Mouse (Mus musculus): ENCODE measurements at regions not wholly inside any gene's neighbourhood (a gene's known extent, or its start where the extent isn't known, plus 50 kb on each side); places are given as distances from the start of the nearest gene placed in this dataset.
A peak's percentile ranks its signal among the peaks of the same experiment; 100 is the strongest.

DNA sequence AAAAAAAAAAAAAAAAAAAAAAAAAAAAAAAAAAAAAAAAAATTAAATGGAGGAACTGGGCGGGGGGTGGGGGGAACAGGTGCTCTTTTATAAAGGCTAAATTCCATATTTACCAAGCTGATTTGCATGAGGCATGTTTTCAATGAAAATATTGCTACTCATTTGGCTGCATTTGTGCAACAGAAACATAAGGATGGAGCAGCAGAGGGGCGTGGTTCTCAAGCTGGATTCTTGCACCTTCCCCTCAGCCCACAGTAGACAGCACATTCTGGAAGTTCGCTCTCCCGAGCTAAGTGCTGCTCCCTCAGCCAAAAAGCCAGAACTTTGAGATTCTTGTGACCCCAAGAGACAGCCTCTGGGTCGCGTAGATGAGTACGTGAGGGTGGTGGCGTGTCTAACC, 201.8 kb downstream of the Cdca7 start:
- DNase-seq: no peak

DNA sequence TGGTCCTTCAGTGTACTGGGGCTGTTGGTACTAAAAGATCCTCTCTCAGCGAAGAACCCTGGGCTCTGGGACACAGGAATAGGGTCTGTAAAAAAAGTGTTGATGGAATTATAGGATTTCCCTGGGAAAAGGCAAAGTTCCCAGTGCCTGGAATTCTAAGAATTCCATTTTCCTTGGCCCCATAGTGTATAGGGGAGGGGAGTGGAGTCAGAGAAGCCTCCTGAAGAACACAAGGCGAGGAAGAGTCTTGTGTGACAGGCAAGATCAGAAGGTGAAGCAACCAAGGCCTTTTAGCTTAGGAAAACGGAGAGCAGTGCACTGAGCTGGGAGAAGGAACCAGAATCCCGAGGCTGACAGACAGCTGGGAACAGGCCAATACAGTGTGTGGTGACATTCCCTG, 212.1 kb downstream of the Cdca7 start:
- no peak for DNase-seq

DNA sequence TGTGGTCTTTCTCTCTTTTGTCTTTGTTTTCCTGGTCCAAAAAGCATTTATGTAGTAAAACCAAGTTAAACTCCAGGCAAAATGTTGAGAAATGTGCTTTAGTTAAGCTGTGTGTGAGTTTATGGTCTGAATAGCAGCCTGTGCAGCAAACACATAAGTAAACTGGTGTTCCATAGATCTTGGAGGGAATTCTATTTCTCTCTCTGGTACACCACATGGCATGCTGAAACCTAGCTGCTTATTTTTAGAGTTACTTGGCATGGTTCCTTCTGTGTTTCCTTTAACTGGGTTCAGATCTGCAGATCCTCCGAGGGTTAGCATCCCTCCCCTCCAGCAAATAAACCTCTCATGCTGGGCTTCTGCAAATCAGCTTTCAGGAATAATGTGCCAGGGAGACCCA, 225.1 kb downstream of the Cdca7 start:
- DNase-seq: no peak

DNA sequence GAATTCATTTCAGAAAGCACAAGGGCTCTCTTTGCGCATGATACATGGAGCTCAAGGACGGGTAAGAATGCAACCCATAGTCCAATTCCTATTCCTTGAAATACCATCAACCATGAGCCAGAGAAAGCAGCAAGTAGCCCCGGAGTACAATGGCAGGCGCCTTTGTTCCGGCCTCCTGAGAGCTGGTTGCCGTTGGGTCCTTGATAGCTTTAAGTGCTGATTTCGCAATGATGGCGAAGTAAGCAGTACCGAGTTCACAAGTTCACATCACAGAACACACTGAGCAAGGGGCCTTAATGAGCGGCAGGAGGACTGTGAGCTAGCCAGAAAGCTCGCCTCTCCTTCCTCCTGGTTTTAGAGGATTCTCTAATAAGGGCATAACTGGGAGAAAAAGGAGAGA, 227.3 kb downstream of the Cdca7 start:
- DNase-seq: no peak

DNA sequence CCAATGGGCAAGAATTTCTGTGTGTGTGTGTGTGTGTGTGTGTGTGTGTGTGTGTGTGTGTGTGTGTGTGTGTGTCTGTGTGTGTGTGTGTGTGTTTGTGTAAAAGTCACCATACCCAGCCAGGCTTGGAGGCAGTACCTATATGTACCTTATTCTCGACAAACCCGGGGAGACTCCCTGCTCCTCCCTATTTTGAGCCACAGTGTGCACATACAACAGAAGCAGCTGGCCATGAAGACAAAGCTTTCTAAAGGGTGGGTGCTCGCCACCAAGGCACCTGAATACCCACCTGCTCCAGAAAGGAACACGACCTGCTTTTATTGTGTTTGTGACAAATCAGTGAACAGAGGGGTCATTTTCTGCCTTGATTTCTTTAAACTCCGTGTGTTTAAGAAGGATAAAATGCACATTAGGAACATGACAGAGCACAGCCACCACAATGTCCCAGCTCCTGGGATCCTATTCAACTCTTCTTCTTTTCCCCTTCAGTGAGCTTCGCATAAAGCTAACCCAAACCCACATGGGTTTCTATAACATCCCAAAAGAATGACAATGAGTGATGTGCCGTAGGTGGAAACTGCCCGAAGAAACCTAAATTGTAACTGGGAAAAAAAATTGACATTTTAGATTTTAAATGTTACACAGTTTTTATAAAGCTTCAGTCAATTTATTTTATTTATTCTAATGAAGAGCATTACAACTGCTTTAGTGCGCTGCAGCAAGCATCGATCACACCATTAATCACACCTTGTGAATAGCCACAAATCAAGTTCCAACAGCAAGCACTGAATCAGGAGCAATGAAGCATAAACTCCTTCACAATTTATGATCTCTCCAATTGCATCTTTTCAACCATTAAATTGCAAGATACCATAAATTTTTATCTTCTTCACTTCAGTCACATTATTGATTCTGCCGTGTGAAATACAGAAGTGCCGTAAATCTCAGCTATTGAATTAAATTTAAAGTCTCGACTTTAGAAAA, 232.0 kb downstream of the Cdca7 start:
- no peak for DNase-seq

DNA sequence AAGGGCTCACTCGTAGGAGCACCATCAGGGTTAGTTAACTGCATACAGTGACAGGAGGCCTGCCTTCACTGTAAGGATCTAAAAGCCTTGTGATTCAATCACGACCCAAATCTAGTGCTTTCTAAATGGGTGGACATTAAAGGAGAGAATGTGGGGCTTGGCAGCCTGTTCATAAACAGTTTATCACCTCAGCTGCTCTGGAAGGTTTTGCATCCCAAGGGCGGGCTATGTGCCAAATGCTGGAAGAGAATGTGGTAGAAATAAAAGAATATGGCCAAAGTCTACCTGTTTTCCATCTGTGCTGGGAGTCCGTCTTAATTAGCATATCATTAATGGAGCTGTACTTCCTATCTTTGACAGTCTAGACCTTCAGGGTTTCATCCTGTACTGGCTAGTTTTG, 241.0 kb downstream of the Cdca7 start:
- no peak for DNase-seq

DNA sequence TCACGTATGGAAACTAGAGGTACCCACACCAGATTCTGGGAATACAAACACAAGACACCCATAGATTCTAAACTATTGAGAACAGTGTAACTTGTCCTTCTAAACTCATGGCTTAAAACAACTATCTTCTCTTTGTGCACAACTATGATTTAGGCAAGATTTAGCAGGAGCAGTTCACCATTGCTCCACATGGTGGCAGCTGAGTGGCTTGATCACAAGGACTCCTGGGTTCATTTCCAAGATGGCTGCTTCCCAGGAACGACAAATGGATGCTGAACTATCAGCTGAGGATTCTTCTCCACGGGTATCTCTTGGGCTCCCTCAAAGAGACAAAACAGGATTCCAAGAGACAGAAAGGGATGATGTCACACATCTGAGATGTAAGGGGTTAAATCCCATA, 251.5 kb downstream of the Sp3 start:
- DNase-seq: peak; percentile 62

DNA sequence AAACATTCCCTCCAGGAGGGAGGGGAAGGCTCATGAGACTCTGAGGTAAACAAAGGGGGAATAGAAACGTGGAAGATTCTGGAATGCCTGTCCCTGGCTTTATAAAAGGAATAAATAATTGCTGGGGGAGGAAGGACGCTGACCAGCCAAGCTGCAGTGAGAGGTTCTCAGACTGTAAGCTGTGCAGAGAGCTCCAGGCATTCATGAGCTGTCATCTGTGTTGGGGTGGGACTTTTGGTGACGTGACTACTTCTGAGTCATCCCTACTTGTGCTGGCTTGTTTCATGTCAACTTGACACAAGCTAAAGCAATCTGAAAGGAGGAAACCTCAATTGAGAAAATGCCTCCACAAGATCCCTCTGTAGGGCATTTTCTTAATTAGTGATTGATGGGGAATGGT, 246.9 kb downstream of the Sp3 start:
- DNase-seq: no peak

DNA sequence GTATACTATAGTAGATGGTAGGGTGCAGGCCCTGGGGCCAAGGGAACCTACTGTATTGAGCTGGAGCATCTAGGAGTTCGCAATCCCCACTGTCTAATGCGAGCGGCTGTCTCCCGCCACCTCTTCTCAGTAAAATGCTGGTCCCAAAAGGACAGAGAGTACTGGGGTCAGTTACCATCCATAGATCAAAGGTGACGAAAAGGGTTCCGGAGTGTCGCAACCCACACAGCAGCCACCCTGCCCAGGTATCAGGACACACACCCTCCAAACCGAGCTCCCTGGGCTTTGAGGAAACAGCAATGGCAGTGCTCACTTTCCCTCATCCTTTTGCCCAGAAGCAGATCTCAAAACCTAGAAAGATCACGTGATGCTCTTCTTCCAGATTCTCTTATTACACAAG, 245.2 kb downstream of the Sp3 start:
- no peak for DNase-seq

DNA sequence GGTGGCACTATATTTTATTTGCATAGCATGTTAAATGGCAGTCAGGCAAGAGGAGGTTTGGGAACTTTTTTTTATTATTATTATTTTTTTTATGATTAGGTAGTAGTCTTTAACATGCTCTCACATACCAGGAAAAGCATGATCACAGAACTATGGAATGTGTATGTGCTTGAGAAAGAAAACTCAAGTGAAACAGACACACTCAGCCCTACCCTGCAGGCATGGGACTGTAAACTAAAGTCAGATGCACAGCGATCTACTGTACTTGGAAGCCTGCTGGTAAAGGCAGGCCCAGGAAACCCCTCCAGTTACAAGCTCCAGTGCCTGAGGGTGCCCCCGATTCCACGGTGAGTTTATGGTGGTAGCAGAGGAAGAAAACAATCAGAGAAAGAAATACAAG, 243.6 kb downstream of the Sp3 start:
- no peak for DNase-seq

DNA sequence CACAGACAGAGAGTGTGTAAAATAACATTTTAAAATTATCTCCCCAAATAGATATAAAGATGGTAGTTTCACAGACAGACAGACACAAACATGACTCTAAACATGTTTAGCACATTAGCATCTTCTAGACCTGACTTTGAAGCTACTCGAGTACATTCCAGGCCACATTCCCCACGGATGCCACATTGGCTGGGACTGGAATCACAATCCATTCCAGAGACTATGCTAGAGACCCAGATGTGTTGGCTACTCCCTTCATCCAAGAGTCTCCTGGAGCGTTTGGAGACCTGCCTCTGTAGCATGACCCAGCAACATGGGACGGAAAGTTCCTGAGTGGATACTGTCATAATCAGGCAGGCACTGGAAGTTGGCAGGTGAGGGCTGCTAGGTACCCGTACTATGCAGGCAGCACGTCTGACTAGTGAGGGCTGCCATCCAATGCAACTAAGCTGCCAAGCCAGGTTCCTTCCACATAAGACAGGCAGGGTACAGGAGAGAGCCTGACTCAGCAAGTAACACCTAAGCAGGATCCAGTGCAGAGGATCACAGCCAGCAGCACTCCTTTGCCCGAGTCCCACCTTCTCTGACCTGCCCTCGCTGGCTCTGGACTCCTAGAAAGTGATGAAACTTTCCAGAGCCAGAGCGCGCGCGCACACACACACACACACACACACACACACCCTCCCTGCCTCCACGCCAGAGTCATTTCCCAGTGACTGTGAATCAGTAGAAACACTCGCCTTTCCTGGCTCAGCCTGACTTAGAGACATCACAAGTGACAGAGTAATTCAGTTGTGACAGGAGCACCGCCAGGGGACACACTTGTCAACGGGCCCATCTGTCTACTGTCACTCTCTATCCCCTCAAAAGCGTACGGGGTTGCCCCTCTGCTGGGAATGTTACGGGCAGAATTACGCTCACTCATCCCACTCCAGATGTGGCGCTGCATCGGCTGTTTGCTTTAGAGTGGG, 239.6 kb downstream of the Sp3 start:
- DNase-seq: no peak

DNA sequence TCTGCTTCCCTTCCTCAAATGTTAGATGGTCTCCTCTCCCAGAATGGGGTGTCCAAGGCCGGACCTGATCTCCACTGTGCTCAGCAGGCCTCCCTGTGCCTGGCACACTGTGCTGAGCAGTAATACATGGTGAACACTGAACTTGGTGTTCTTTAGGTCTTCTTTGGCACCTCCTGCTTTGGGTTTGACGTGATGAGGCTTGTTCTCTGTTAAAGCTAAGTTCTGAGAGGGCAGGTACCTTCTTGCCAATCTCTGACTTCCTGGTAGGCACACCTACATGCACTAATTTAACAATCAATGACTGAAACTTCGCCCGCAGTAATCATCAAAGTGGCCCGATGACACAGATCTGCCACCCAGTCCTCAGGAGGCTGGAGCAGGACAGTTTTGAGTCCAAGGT, 238.5 kb downstream of the Sp3 start:
- no peak for DNase-seq

DNA sequence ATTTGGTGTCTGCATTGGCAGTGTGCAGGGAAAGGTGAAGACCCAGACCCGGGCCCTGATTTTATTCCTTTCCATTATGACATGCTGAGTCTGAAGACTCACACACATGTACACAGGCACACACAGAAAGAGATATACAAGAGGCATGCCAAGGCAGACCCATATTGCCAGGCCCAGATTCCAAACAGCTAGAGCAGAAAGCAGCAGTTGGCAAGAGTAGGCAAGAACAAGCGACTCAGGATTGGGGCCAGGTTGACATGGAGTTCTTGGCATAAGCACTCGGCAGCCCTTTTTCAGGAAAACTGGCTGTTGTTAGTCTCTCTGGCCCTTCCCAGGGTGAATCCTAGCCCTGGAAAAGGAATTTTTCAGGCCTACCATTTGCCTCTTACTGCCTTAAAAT, 236.6 kb downstream of the Sp3 start:
- DNase-seq: no peak

DNA sequence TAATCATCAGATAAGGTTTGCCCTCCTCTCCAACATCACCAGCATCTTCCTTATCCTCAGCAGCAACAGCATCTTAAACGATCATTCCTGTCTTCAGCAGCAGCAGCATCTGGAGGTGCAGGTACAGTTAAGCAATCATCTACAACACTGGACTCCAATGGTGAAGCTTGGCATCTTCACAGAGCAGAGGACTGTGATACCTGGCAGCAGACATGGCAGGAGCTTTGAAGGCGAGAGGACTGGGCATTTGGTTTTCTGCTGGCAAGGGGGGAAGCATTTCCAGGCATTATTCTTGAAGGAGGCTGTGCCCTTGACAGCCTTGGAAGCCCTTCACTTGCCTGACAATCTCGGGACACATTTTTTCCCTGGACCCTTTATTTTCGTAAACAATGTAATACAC, 235.3 kb downstream of the Sp3 start:
- DNase-seq: no peak

DNA sequence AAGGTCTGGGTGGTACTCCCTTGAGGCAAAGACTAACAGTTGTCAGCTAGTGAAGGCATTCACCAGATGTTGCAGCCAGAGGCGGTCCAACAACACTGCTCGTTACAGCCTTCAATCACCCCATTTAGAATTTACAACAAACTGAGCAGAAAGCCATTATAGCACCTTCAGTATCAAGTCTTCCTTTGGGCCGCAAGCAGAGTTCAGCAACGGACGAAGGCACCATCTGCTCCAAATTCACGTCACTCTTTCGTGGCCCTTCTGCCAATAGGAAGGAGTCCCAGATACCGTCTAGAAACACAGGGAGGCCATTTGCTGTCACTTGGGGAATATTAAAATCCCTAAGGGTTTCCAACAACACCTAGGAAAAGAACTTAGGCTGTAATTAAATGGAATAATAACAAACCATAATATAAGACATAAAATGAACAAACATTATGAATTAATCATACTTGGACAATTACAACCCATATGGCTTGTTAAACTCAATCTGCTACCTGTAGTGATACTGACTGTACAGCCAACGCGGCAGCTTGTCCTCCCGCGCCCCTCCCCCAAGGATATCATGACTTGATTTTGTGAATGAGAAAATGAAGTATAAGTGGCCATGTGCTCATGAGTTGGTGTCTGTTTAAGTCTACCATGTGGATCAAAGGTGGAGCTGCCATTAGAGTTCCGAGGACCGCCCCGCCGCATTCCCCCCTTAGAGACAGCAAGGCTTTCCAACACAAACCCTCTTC, 233.6 kb downstream of the Sp3 start:
- no peak for DNase-seq

DNA sequence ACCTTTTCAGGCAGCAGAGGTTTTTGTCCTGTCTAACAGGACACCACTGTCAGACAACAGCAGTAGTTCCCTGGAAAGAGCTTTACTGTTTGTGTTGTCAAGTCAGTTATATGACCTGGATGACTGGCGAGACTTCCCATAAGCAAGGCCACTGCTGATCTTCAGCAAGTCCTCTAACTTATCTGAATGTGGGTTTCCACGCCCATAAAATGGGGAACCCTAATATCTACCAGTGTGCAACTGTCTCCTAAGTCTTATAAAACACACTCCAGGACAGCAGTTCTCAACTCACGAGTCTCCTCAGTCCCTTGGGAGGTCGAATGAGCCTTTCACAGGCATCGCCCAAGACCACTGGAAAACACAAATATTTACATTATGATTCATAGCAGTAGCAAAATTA, 232.9 kb downstream of the Sp3 start:
- no peak for DNase-seq

DNA sequence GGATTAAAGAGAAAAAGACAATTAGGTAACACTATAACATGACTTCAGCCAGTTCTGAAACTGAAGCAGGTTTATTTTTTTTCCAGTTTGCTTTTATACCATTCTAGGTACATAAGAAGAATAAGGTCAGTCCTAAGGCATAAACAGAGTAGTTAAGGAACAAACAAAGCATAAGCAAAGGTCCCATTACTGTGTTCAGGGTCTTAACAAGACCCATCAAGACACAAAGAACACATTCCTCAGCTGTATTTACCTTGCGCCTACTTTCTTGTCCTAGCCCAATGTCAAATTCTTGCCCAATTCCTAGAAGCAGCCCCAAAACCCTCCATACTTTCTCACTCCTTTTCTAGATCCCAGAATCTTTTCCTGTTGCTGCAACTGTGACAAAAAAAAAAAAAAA, 230.8 kb downstream of the Sp3 start:
- DNase-seq: no peak

DNA sequence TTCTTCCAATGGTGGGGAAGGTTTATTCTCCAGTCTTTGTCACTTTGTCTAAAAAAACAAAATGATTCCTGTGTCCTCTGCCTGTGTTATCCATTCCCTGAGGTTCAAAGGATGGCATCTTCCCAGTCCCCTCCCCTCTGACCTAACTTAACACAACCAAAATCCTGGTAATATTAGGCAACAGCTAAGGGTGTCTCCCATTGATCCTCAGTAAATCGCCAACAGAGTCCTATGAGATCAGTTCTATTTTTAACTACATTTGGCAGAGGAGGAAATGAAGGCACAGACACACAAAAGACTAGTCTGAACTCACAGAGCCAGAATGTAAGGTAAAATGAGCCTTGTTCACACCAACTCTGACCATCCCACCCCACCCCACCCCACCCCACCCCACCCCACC, 228.8 kb downstream of the Sp3 start:
- DNase-seq: no peak

DNA sequence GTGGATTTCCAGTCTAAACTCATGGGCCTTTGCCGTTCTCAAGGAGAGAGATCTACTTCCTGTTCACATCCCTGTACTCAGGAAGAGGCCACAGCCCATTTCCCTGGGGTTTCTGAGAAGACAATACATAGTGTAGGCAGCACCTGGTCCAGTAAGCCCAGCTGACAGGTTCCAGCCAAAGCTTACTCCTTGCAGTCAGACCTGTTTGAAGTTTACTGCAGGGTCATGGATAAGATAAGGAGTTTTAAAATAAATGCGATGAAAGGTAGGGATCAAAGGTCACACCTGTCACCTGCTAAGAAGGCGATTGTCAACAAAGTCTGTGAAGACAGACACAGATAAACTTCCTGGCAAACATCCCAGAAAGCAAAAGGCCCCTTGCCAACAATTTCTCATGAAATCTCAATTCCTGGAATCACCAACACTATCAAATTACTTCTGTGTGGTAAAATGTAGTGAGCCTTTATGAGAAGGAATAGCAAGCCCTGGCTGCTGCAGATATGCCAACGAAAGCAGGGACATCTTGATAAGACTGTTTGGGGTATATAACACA, 227.5 kb downstream of the Sp3 start:
- DNase-seq: no peak

DNA sequence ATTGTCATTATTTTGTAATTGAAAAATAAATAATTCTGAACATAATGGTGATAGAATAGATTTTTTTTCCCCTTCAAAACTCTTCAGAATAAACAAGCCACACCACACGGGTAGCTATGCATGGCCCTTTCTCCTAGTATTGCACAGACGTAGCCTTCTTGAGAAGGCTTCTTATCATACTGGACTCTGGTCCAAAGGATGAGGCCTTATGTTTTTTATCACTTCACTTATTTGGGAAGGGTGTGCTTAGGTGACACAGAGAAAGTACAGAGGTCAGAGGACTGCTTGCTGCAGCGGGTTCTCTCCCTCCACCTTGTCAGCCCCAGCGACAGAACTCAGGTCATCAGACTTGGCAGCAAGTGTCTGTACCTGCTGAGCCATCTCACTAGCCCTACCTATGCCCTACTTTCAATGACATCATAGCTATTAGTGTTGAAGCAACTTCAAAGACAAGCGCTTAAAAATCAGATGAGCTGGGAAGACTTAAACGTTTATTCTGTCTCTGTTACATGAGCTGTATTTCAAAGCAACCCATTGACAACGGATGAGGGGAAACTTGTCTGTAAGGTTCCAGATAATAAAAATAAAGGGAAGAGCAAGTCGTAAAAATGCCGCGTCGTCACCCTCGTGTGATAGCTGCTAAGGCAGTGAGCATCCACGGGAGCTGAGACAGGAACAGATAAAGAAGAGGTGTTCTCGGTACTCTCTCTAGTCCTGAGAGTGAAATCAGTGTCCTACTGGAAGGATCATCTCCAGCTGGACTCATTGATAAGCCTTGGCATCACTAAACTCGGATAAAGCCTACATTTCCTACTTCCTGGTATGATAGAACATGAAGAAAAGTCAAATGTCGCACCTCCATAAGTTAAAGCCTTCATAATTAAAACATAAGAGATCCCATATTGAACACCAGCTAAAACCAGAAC, 226.2 kb downstream of the Sp3 start:
- DNase-seq: no peak

DNA sequence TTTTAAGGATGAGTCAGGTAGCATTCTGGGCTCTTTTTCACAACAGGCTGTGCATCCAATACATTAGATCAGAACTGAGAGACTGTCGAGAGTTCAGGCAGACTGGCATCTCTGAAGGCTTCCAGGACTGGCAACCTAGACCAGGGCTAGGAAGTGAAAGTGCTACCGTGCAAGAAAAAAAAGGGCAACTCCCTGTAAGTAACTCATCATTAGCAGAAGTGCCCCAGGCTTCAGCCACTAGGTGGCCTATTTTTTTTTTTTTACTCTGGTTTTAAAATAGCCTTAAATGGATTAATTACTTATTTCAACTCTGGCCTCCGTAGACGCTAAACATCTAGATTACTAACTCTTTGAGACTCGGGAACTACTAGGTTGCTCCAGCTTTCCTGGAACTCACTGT, 216.8 kb downstream of the Sp3 start:
- no peak for DNase-seq
